In genomic region chr2:92257372-92257956, GRCm38 (mm10) we compare ENCODE assay signal across 17 mouse cellular contexts.
DNase-seq lines count a peak whose midpoint lies in the region; ATAC-seq and TF ChIP-seq lines count a peak whose summit lies in the region.
"Had no signal": no experiment of that assay in that cellular context is flagged by ENCODE, and none has a peak within 500 bp of the region (broad histone marks: within the 10 kb centered on the region; RNA-seq: fewer than 3 reads in every experiment).

No protein-coding gene starts in this region.

- ATAC-seq in heart, postnatal 0 days (ENCODE audit: insufficient read depth, low read depth): no peak
- no peak for ATAC-seq in megakaryocyte-erythroid progenitor cell, adult 5-6 weeks (replicated peaks; ENCODE audit: low FRiP score, low TSS enrichment, poor library complexity, severe bottlenecking)
- ATAC-seq: activated CD4-positive, CD25-positive, alpha-beta regulatory T cell, adult 4 months; intestine, postnatal 0 days; midbrain, embryonic 16.5 days had no signal

- intact Hi-C loops in heart, adult 2 months (cut with DNase I): no loop called here

- no peak overlapping the region for H3K4me2 ChIP-seq in heart, postnatal 0 days (ENCODE audit: low read depth, low read length)
- H3K4me2 ChIP-seq: heart, embryonic 11.5 days; hindbrain, embryonic 14.5 days; limb, embryonic 13.5 days; neural tube, embryonic 13.5 days had no signal

- no peak overlapping the region for H3K27ac ChIP-seq in heart, postnatal 0 days (ENCODE audit: low read depth)
- no peak overlapping the region for H3K27ac ChIP-seq in heart, adult 2 months
- H3K27ac ChIP-seq in embryonic fibroblast, embryonic 13.5 days (ENCODE audit: insufficient read depth, low read length): peak overlapping the region; percentile 57
- H3K27ac ChIP-seq: hindbrain, embryonic 14.5 days; limb, embryonic 13.5 days; neural tube, embryonic 13.5 days had no signal

- H3K27me3 ChIP-seq in heart, postnatal 0 days (ENCODE audit: control insufficient read depth, insufficient read depth, low read length): no peaks in the 10 kb centered on the region
- H3K27me3 ChIP-seq in heart, adult 2 months (ENCODE audit: control insufficient read depth, insufficient read depth, low read length): no peaks in the 10 kb centered on the region
- H3K27me3 ChIP-seq: limb, embryonic 13.5 days; neural tube, embryonic 13.5 days had no signal

- no peak for TF ChIP-seq EP300 in heart, postnatal 0 days (IDR thresholded peaks at IDR 0.05; ENCODE audit: low read depth)
- no peak for TF ChIP-seq EP300 in heart, adult 2 months (IDR thresholded peaks at IDR 0.05; ENCODE audit: insufficient read depth, low read depth, low read length)

- 41% methylated on average over 4 of the region's 4 CpGs for WGBS in heart, postnatal 0 days
- WGBS in heart, adult 2 months: 62% methylated on average over 4 of the region's 4 CpGs

- no peak for TF ChIP-seq POLR2A in heart, adult 2 months (IDR thresholded peaks at IDR 0.05; ENCODE audit: insufficient read depth, low read depth, low read length)
- TF ChIP-seq POLR2A in embryonic fibroblast, embryonic 13.5 days (IDR thresholded peaks at IDR 0.05; ENCODE audit: low read depth, low read length): no peak

- no peaks in the 10 kb centered on the region; the same call in 1 of the 2 replicates for H3K36me3 ChIP-seq in heart, postnatal 0 days (replicated peaks; ENCODE audit: control insufficient read depth, insufficient read depth, low read length)
- H3K36me3 ChIP-seq in heart, adult 2 months (ENCODE audit: control insufficient read depth, insufficient read depth, low read length): peaks cover 5% of the 10 kb centered on the region; the same call in 1 of the 2 replicates

- no peaks in the 10 kb centered on the region for H3K4me1 ChIP-seq in heart, postnatal 0 days (ENCODE audit: control insufficient read depth, insufficient read depth)
- peaks cover 5% of the 10 kb centered on the region for H3K4me1 ChIP-seq in heart, adult 2 months (ENCODE audit: control insufficient read depth, insufficient read depth, low read length)
- H3K4me1 ChIP-seq in embryonic fibroblast, embryonic 13.5 days (ENCODE audit: control insufficient read depth, insufficient read depth, low read length): peaks cover 6% of the 10 kb centered on the region

- DNase-seq in cerebellum, postnatal 14 days: peak; percentile 18 to 36
- no peak for DNase-seq in cerebellum, adult 9-11 months
- no peak for DNase-seq in heart, postnatal 0 days (ENCODE audit: low spot score)
- no peak for DNase-seq in heart, adult 2 months
- DNase-seq in Muller cell, postnatal 12 days (ENCODE audit: inconsistent ontology term): peak; percentile 41
- DNase-seq: kidney, postnatal 25 days; lung, postnatal 36 days; spleen, adult 18-20 months had no signal

- H3K79me2 ChIP-seq in heart, adult 2 months (replicated peaks; ENCODE audit: control insufficient read depth, insufficient read depth, low read length): 0 out of 2 replicates have a peak, but pooled peaks cover 1% of the 10 kb centered on the region

- H3K4me3 ChIP-seq in heart, postnatal 0 days (ENCODE audit: low read depth, low read length): no peak overlapping the region
- no peak overlapping the region for H3K4me3 ChIP-seq in heart, adult 2 months
- H3K4me3 ChIP-seq in embryonic fibroblast, embryonic 13.5 days (ENCODE audit: insufficient read depth, low read length): no peak overlapping the region
- H3K4me3 ChIP-seq: limb, embryonic 13.5 days; neural tube, embryonic 13.5 days had no signal

- no peak overlapping the region for H3K9ac ChIP-seq in heart, postnatal 0 days (replicated peaks; ENCODE audit: low read depth, low read length)
- no peak overlapping the region for H3K9ac ChIP-seq in heart, adult 2 months (ENCODE audit: low read depth, low read length)
- H3K9ac ChIP-seq: hindbrain, embryonic 14.5 days; limb, embryonic 13.5 days; neural tube, embryonic 13.5 days had no signal

- peak; percentile 30 for TF ChIP-seq CTCF in heart, postnatal 0 days (IDR thresholded peaks at IDR 0.05; ENCODE audit: low read depth)
- TF ChIP-seq CTCF in heart, adult 2 months (IDR thresholded peaks at IDR 0.05): no peak
- no peak for TF ChIP-seq CTCF in embryonic fibroblast, embryonic 13.5 days (IDR thresholded peaks at IDR 0.05; ENCODE audit: borderline replicate concordance, insufficient read depth, low read length)

- H3K9me3 ChIP-seq in heart, postnatal 0 days (replicated peaks; ENCODE audit: control insufficient read depth, low read length): no peaks in the 10 kb centered on the region
- H3K9me3 ChIP-seq: limb, embryonic 13.5 days; neural tube, embryonic 13.5 days had no signal

Comparison
In these comparisons a context has a peak if more than half of its experiments do, and no peak if none do; other contexts are left out.
1. DNase-seq: peak in cerebellum, postnatal 14 days (2 of 2) and Muller cell, postnatal 12 days (single experiment); none in cerebellum, adult 9-11 months (single experiment), heart, postnatal 0 days (single experiment) and heart, adult 2 months (0 of 2).